Mouse (Mus musculus) stomach, embryonic 14.5 days (tissue): ENCODE measurements around the gene Kcnip2. TPM values are rescaled to one million over a fixed set of nuclear protein-coding genes. Genes with fewer than 3 reads are reported as not detected.

ENCODE experiments used
- ATAC-seq: fragments of 200-750 bp; cut with Nextera tagmentation; 2 replicates; pipeline ENCODE4 v1.8.0; 2017; ENCODE audit warnings: low read depth, moderate TSS enrichment; ENCODE audit not compliant: insufficient number of reproducible peaks, insufficient read depth, low FRiP score
- H3K27ac ChIP-seq: fragments of 300-500 bp; sonication (generic); 2 replicates; pipeline ENCODE4 v1.5.1; 2014; ENCODE audit warnings: mild to moderate bottlenecking, low read length, moderate library complexity, mixed read lengths
- H3K27me3 ChIP-seq: fragments of 300-500 bp; sonication (generic); 2 replicates; pipeline ENCODE4 v1.6.1; 2014; ENCODE audit warnings: low read length, control low read depth, mixed read lengths; ENCODE audit not compliant: control insufficient read depth, insufficient read depth
- H3K36me3 ChIP-seq: fragments of 300-500 bp; sonication (generic); 2 replicates; pipeline ENCODE4 v1.6.1; 2014; ENCODE audit warnings: mild to moderate bottlenecking, control low read depth, low read length, moderate library complexity, mixed read lengths; ENCODE audit not compliant: control insufficient read depth, insufficient read depth
- H3K4me1 ChIP-seq: fragments of 300-500 bp; sonication (generic); 2 replicates; pipeline ENCODE4 v1.6.1; 2014; ENCODE audit warnings: low read length, control low read depth, mixed read lengths; ENCODE audit not compliant: control insufficient read depth, insufficient read depth
- H3K4me2 ChIP-seq: fragments of 300-500 bp; sonication (generic); replicated peaks from 2 replicates; pipeline ENCODE4 v1.6.1; 2014; ENCODE audit warnings: low read depth, low read length, control low read depth
- H3K4me3 ChIP-seq: fragments of 300-500 bp; sonication (generic); 2 replicates; pipeline ENCODE4 v1.5.1; 2014; ENCODE audit warnings: low read depth, low read length, control low read depth
- H3K9ac ChIP-seq: fragments of 300-500 bp; sonication (generic); replicated peaks from 2 replicates; pipeline ENCODE4 v1.6.1; 2014; ENCODE audit warnings: low read depth, mild to moderate bottlenecking, control low read depth, low read length, moderate library complexity, mixed read lengths
- H3K9me3 ChIP-seq: fragments of 300-500 bp; sonication (generic); 2 replicates; pipeline ENCODE4 v1.6.1; 2016; ENCODE audit warnings: low read depth, low read length, control low read depth; ENCODE audit not compliant: control insufficient read depth
- WGBS: fragments of 180-500 bp; shearing (Covaris S2); extraction: QIAGEN DNeasy Blood & Tissue Kit; methylation state at CpG from one replicate; pipeline ENCODE4 v1.1.7; 2014; 5-methylcytosine and 5-hydroxymethylcytosine counted together
- polyA plus RNA-seq: library from polyadenylated mRNA; unstranded; fragments of >200 nt; fragmentation: Nextera tagmentation; extraction: Ambion mirVana; gene quantifications from 2 replicates; pipeline ENCODE4 v1.2.1, GENCODE M21; 2014

Kcnip2 gene
- polyA plus RNA-seq, 1 experiment from 2014 or later: 1.8 TPM

DNA sequence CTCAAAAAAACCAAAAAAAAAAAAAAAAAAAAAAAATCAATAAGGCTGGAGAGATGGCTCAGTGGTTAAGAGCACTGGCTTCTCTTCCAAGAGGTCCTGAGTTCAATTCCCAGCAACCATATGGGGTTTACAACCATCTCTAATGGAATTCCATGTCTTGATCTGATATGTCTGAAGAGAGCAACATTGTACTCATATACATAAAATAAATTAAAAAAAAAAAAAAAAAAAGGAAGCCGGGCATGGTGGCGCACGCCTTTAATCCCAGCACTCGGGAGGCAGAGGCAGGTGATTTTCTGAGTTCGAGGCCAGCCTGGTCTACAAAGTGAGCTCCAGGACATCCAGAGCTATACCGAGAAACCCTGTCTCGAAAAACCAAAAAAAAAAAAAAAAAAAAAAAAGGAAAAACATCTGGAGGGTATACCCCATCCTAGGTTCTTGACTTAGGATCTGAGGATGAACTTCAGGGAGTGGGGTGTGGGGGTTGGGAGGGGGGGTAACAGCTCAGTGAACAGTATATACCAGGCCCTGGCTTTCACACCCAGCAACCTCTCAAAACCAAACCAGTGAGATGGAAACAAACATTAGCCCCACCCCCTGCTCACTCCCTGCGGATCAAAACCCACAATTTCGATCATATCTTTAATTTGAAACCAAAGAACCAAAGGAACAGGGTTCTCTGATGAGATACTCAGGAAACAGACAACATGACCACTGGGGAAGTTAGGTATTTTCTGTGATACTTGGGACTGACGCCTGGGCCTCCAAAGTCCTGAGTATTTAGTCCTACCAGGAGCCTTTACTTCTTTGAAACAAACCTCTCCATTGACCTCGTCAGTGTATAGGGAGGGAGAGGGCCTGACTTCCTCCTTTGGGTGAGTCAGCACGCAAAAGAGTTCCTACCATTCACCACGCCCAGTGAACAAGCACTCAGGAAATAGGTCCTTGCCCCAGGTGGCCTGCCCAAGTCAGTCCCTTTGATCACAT lies 25.7 kb downstream of the Kcnip2 start:
- peak overlapping the region; percentile 27; the same call in 1 of the 2 replicates for H3K27ac ChIP-seq
- no peak overlapping the region for H3K9ac ChIP-seq
- H3K36me3 ChIP-seq: no peaks in the 10 kb centered on the region
- no peaks in the 10 kb centered on the region for H3K4me1 ChIP-seq
- ATAC-seq: peak; percentile 72
- no peak overlapping the region for H3K4me3 ChIP-seq
- no peaks in the 10 kb centered on the region for H3K9me3 ChIP-seq
- no peaks in the 10 kb centered on the region for H3K27me3 ChIP-seq
- H3K4me2 ChIP-seq: no peak overlapping the region
- WGBS: 78% methylated on average over 13 of the region's 13 CpGs

DNA sequence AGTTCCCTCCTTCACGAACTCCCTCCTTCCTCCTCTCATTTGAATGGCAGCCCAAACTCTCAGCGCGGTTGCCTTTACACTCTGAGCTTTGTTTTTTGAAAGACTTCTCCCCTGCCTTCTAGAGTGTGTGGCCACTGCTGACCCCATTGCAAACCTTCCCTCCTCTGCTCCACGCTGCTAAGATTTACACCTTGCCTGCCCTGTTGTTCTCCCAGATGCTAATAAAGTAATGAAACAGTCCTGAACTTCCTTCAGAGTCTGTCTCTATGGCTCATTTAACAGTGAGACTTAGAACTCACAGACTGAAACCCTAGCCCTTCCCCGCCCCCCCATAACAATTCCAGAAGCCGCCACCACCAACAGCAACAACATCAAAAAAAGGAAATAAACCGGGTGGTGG lies 26.5 kb downstream of the Kcnip2 start:
- Histone ChIP-seq H3K27ac (no peak overlapping the region), H3K36me3 (no peaks in the 10 kb centered on the region), H3K9me3 (no peaks in the 10 kb centered on the region), H3K4me3 (no peak overlapping the region), H3K27me3 (no peaks in the 10 kb centered on the region), H3K9ac (no peak overlapping the region), H3K4me2 (no peak overlapping the region), H3K4me1 (no peaks in the 10 kb centered on the region)
- 79% methylated on average over 7 of the region's 7 CpGs for WGBS
- ATAC-seq: no peak

DNA sequence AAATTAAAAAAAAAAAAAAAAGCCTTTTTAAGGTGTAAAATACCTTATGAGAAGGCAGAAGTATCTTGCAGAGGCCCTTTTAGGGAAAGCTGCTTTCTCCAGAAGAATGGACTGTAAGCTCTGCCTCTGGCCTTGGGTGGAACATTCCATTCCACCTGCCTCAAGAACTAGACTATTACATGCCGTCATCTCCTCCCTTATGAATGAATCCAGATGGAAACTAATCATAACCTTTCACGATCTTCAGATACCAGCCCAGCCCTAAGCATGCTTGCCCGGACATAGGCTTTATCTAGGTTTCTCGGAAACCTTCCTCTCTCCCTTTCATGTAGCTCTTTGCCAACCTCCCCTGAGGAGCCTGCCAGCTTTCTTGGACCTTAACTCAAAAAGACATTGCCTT lies 27.5 kb downstream of the Kcnip2 start:
- no peak for ATAC-seq
- Histone ChIP-seq H3K36me3 (no peaks in the 10 kb centered on the region), H3K4me1 (no peaks in the 10 kb centered on the region), H3K4me2 (no peak overlapping the region), H3K9ac (no peak overlapping the region), H3K4me3 (no peak overlapping the region), H3K27ac (no peak overlapping the region), H3K27me3 (no peaks in the 10 kb centered on the region), H3K9me3 (no peaks in the 10 kb centered on the region)
- 77% methylated on average over 4 of the region's 4 CpGs for WGBS

DNA sequence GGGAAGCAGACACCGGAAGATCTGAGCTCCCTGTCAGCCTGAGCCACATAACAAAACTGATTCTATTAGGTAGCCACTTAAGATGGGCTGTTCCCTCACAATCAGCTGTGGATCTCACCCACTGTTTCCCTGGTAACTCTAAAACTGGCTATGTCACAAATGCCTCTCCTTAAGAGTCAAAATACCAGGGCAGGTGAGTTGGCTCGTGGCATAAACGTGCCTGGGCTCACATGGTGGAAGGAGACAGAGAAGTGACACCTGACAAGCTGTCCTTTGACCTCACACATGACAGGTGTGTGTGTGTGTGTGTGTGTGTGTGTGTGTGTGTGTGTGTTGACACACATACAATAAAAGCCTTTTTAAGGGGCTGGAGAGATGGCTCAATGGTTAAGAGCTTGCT lies 28.4 kb downstream of the Kcnip2 start:
- Histone ChIP-seq H3K4me2 (no peak overlapping the region), H3K9me3 (no peaks in the 10 kb centered on the region), H3K4me1 (no peaks in the 10 kb centered on the region), H3K4me3 (no peak overlapping the region), H3K27ac (no peak overlapping the region), H3K9ac (no peak overlapping the region), H3K36me3 (no peaks in the 10 kb centered on the region), H3K27me3 (no peaks in the 10 kb centered on the region)
- ATAC-seq: no peak
- 60% methylated on average over 3 of the region's 3 CpGs for WGBS

DNA sequence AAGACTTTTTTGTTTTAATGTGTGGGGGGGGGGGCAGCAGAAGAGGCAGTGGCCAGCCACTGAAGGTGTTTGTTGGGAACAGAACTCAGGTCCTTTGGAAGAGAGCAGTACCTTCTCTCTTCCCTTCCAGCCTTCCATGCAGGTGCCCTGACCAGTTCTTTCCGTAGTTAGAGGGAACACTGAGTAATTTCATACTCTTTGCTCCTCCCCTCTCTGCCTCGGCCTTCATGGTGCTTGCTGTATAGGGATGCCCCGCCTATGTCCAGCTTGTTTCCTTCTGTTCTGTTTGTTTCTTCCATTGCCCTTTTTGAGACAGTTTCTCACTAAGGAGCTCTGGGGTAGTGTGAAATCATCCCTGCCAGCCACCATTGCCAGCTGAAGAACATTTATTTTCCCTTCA lies 30.4 kb downstream of the Kcnip2 start:
- WGBS: 49% methylated on average over 3 of the region's 3 CpGs
- Histone ChIP-seq H3K4me1 (peaks cover 7% of the 10 kb centered on the region), H3K9me3 (no peaks in the 10 kb centered on the region), H3K27me3 (no peaks in the 10 kb centered on the region), H3K36me3 (peaks cover 3% of the 10 kb centered on the region; the same call in 1 of the 2 replicates), H3K4me2 (no peak overlapping the region), H3K9ac (no peak overlapping the region), H3K4me3 (no peak overlapping the region), H3K27ac (no peak overlapping the region)
- ATAC-seq: no peak

DNA sequence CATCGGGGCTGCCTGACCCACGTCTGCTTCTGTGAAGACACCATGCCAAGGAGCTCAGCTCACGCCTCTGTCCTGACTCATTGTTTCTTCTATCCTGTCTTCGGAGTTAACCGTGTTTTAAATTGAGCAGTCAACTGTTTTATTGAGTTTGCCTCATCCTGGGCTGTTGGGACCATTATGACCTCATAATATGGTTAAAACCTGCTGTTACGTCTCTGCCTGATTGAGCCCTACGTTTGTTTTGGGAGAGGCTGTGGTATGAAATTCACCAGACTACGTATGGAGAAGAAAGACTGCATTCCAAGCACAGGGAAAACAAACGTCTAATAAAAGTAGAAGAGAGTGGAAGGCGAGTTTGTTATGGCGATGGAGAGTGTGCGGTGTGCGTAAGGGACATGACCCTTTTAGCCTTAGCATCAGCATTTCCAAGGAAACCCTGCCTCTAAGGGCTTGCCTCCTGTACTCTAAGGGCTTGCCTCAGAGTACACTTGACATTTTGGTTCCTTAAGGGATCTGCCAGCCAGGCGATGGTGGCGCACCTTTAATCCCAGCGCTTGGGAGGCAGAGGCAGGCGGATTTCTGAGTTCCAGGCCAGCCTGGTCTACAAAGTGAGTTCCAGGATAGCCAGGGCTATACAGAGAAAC lies 31.8 kb downstream of the Kcnip2 start:
- Histone ChIP-seq H3K4me3 (peak overlapping the region; percentile 37), H3K4me2 (peak overlapping the region; percentile 63), H3K9ac (0 out of 2 replicates have a peak overlapping the region, but pooled peaks have one; percentile 21), H3K27me3 (no peaks in the 10 kb centered on the region), H3K9me3 (no peaks in the 10 kb centered on the region), H3K4me1 (peaks cover 12% of the 10 kb centered on the region), H3K27ac (peak overlapping the region; percentile 76; the same call in 1 of the 2 replicates), H3K36me3 (peaks cover 10% of the 10 kb centered on the region; the same call in 1 of the 2 replicates)
- WGBS: 30% methylated on average over 17 of the region's 17 CpGs
- no peak for ATAC-seq

DNA sequence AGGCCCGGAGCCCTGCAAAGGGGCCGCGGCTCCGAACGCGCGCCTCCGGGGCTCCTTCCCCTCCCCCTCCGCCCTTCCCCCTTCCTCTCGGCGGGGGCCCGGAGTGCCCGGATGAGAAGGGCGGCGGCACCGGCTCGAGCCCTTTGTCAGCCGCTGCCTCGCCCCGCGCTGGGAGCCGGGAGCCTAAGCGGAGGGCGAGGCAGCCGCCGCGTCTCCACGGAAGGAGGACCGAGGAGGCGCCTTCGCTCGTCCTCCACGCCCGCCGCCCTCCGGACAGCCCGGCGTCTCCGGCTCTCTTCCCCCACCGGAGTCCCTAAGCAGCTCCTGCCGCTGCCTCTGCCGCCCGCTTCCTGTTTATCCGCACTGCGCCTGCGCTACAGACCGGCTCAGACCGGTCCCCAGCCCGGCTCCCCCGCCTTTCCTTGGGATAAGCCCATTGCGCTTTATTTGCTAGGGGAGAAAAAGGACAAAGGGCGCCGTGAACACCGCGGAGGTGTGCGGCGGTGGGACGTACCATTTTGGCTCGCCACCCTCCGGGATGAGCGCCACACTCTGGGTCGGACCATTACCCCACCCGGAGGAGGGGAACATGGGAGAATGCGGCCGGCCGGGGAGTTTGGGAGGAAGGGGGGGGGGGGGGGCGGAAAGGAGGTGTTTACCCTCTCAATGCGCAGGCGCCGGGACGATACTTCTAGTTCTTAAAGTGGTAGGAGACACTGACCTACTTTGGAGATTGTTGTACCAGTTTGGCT lies 32.5 kb downstream of the Kcnip2 start, which contains the start of gene Mgea5:
Gene Mgea5, minus strand, starts transcription at position 657 of the 752 bp plus-strand sequence.
- peak; percentile 97 for ATAC-seq
- peak within 1 kb of the TSS; percentile 63 for H3K4me2 ChIP-seq
- under 1% methylated on average over 55 of the region's 71 CpGs for WGBS
- peak within 1 kb of the TSS; percentile 92 for H3K9ac ChIP-seq
- peak within 1 kb of the TSS; percentile 76 for H3K4me3 ChIP-seq
- peak within 1 kb of the TSS; percentile 94 for H3K27ac ChIP-seq
- peaks cover 17% of the 10 kb centered on the region; the same call in 1 of the 2 replicates for H3K36me3 ChIP-seq
- peaks cover 12% of the 10 kb centered on the region for H3K4me1 ChIP-seq
- no peaks in the 10 kb centered on the region for H3K9me3 ChIP-seq
- H3K27me3 ChIP-seq: no peaks in the 10 kb centered on the region
